Mouse (Mus musculus) gastrocnemius, postnatal 14 days (tissue): ENCODE results near the gene Llgl2. TPM values are rescaled to one million over a fixed set of nuclear protein-coding genes. Genes with fewer than 3 reads are reported as not detected.
"Not testable (repeated sequence)": the region's sequence is repeated elsewhere in the genome, so short reads cannot be mapped to it uniquely, and the experiment has no call there.

Source experiments
- DNase-seq: peaks from one replicate; pipeline ENCODE4 v3.0.0; 2021; ENCODE audit warnings: mixed read lengths
- intact Hi-C: fragments of 180-260 bp; cut with DNase I; formaldehyde crosslinking; loops from one replicate; pipeline ENCODE4 v1.15.1; 2025; ENCODE audit warnings: low total_unique reads
- total RNA-seq, 2 experiments: library from RNA; stranded (reverse); gene quantifications; 2 replicates each; pipeline ENCODE4 v1.2.3; 2021

Llgl2 gene
- total RNA-seq, 2 experiments from 2014 or later, result 11.2 to 11.5 TPM

GRCm38 (mm10) chr11:115830550-115831325 is 6.9 kb downstream of the Llgl2 start:
- intact Hi-C loops, result no loop called here
- no peak for DNase-seq

GRCm38 (mm10) chr11:115831518-115831917 is 7.7 kb downstream of the Llgl2 start:
- intact Hi-C loops, result no loop called here
- DNase-seq, result no peak

GRCm38 (mm10) chr11:115832064-115832463 is 8.2 kb downstream of the Llgl2 start:
- intact Hi-C loops, result no loop called here
- DNase-seq, result no peak

GRCm38 (mm10) chr11:115832523-115832922 is 8.7 kb downstream of the Llgl2 start:
- DNase-seq, result peak; percentile 72
- intact Hi-C loops, result no loop called here

GRCm38 (mm10) chr11:115833021-115833513 is 9.2 kb downstream of the Llgl2 start:
- DNase-seq, result no peak
- intact Hi-C loops, result no loop called here

GRCm38 (mm10) chr11:115834033-115834432 is 10.2 kb downstream of the Llgl2 start:
- DNase-seq, result no peak
- intact Hi-C loops, result no loop called here

- intact Hi-C loops, result no loop called here
- DNase-seq, result no peak
Measured at GRCm38 (mm10) chr11:115836656-115837395, 13.0 kb downstream of the Llgl2 start.

GRCm38 (mm10) chr11:115837606-115838345 is 13.9 kb downstream of the Llgl2 start:
- no peak for DNase-seq
- intact Hi-C loops, result no loop called here

GRCm38 (mm10) chr11:115838895-115839311 is 15.1 kb downstream of the Llgl2 start:
- DNase-seq, result peak; percentile 53
- intact Hi-C loops, result no loop called here

- DNase-seq, result no peak
- intact Hi-C loops, result no loop called here
Measured at GRCm38 (mm10) chr11:115839732-115840131, 15.9 kb downstream of the Llgl2 start.

GRCm38 (mm10) chr11:115841044-115841443 is 17.2 kb downstream of the Llgl2 start:
- intact Hi-C loops, result no loop called here
- no peak for DNase-seq

GRCm38 (mm10) chr11:115841961-115842550 is 18.2 kb downstream of the Llgl2 start:
- DNase-seq, result no peak
- intact Hi-C loops, result no loop called here

- intact Hi-C loops, result no loop called here
- no peak for DNase-seq
Measured at GRCm38 (mm10) chr11:115843141-115843890, 19.5 kb downstream of the Llgl2 start.

- DNase-seq, result no peak
- intact Hi-C loops, result no loop called here
Measured at GRCm38 (mm10) chr11:115843891-115844239, 20.0 kb downstream of the Llgl2 start.

GRCm38 (mm10) chr11:115844240-115844639 is 20.4 kb downstream of the Llgl2 start:
- no peak for DNase-seq
- intact Hi-C loops, result no loop called here

- intact Hi-C loops, result no loop called here
- DNase-seq, result no peak
Measured at GRCm38 (mm10) chr11:115845819-115846218, 22.0 kb downstream of the Llgl2 start.

GRCm38 (mm10) chr11:115854674-115855073 is 30.8 kb downstream of the Llgl2 start:
- DNase-seq, result no peak
- intact Hi-C loops, result no loop called here

- intact Hi-C loops, DNase-seq: not testable (repeated sequence)
Measured at GRCm38 (mm10) chr11:115857146-115857545, 33.3 kb downstream of the Llgl2 start.

GRCm38 (mm10) chr11:115857936-115858335 is 34.1 kb downstream of the Llgl2 start:
- DNase-seq, result no peak
- intact Hi-C loops, result no loop called here
